Mouse (Mus musculus): ENCODE measurements around the gene Nhsl2. TPM values are rescaled to one million over a fixed set of nuclear protein-coding genes. Genes with fewer than 3 reads are reported as not detected.

Gene Nhsl2
- polyA plus RNA-seq (2014; fragmentation: Illumina TruSeq; extraction: RNeasy Lipid Tissue Mini Kit (QIAGEN cat#74804); ENCODE audit: low read depth, low replicate concordance), result 2.0 TPM

GRCm38 (mm10) chrX:101849281-101849821 is at the start of gene Nhsl2:
Nhsl2 (plus strand) TSS chrX:101849385.

GRCm38 (mm10) chrX:102070591-102071471 is 221.6 kb downstream of the Nhsl2 start, which contains the start of gene Rtl5:
Rtl5 (minus strand) TSS chrX:102071304.

GRCm38 (mm10) chrX:102119042-102119864 is 270.1 kb downstream of the Nhsl2 start, which contains the start of gene Pin4:
Pin4 (plus strand) TSS chrX:102119447.

Other genes starting within 250 kb of the Nhsl2 start
- gene Ogt, start 209.3 kb upstream of the Nhsl2 start, polyA plus RNA-seq (2014; fragmentation: Illumina TruSeq; extraction: RNeasy Lipid Tissue Mini Kit (QIAGEN cat#74804); ENCODE audit: low read depth, low replicate concordance), result 83.9 TPM
- 0.34 TPM for gene Cxcr3, start 115.1 kb upstream of the Nhsl2 start, polyA plus RNA-seq (2014; fragmentation: Illumina TruSeq; extraction: RNeasy Lipid Tissue Mini Kit (QIAGEN cat#74804); ENCODE audit: low read depth, low replicate concordance)
- gene Gm4779, start 55.0 kb upstream of the Nhsl2 start, polyA plus RNA-seq (2014; fragmentation: Illumina TruSeq; extraction: RNeasy Lipid Tissue Mini Kit (QIAGEN cat#74804); ENCODE audit: low read depth, low replicate concordance), result not detected
- gene 8030474K03Rik, start 54.7 kb upstream of the Nhsl2 start, polyA plus RNA-seq (2014; fragmentation: Illumina TruSeq; extraction: RNeasy Lipid Tissue Mini Kit (QIAGEN cat#74804); ENCODE audit: low read depth, low replicate concordance), result not detected
- 4.0 TPM for gene Rtl5, start 221.9 kb downstream of the Nhsl2 start, polyA plus RNA-seq (2014; fragmentation: Illumina TruSeq; extraction: RNeasy Lipid Tissue Mini Kit (QIAGEN cat#74804); ENCODE audit: low read depth, low replicate concordance)